Mouse (Mus musculus) embryonic fibroblast, embryonic 13.5 days (primary cell): ENCODE measurements at regions not wholly inside any gene's neighbourhood (a gene's known extent, or its start where the extent isn't known, plus 50 kb on each side); places are given as distances from the start of the nearest gene placed in this dataset.

ENCODE experiments used
- CTCF ChIP-seq: IDR thresholded peaks from 2 replicates; pipeline ENCODE4 v1.5.1; 2011; ENCODE audit warnings: mild to moderate bottlenecking, control low read depth, low read length, moderate library complexity, borderline replicate concordance; ENCODE audit not compliant: insufficient read depth
- POLR2A ChIP-seq: IDR thresholded peaks from 2 replicates; pipeline ENCODE4 v1.6.1; 2011; ENCODE audit warnings: low read depth, mild to moderate bottlenecking, control low read depth, low read length, moderate library complexity

DNA sequence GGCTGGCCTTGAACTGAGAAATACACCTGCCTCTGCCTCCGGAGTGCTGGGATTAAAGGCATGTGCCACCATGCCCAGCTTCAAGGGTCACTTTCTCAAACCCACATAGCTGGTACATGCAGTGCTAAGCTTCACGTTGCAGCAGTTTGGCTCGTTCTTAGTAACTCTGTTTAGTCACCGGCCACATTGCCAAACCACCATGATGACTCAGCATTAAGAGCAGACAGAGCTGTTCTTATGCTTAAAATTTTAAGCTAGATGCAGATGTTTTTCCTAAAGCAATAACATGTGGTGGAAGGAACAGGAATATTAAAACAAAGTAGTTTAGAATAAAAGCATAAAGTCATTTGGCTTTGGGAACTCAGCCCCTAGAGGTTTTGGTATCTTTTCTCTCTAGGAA lies 250.2 kb upstream of the Fshr start:
- TF ChIP-seq POLR2A: no peak
- no peak for TF ChIP-seq CTCF
